Mouse (Mus musculus): Measurements from ENCODE around the gene Akt2. TPM values are rescaled to one million over a fixed set of nuclear protein-coding genes. Genes with fewer than 3 reads are reported as not detected.

Akt2 gene
- total RNA-seq (2015) (40.2 TPM in 2 replicates), total RNA-seq (2017) (53.8 and 55.7 TPM in 2 replicates)

GRCm38 (mm10) chr7:27591266-27592216 is at the start of gene Akt2:
Gene Akt2 (plus strand): TSS chr7:27591552.
- peak; percentile 82 for ATAC-seq (ENCODE audit: poor library complexity, severe bottlenecking)

DNA sequence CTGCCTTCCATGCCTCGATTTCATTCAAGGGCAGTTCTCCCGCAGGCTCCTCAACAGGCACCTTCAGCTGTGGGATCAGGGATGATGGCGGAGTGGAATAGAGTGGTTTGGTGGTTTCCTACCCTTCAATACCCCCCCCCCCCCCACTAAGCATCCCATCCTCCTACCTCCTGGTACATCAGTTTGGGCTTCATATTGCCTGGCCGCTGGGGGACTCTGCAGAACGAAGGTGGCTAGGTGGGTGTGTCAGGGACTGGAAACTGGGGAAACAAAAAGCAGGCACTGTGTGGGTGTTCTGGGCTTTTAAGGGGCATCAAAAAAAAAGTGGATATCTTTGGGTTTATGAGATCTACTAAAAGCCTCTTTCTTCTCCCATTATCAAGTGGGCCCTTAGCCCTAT is 49.4 kb upstream of the Akt2 start:
- ATAC-seq (ENCODE audit: poor library complexity, severe bottlenecking) = no peak

DNA sequence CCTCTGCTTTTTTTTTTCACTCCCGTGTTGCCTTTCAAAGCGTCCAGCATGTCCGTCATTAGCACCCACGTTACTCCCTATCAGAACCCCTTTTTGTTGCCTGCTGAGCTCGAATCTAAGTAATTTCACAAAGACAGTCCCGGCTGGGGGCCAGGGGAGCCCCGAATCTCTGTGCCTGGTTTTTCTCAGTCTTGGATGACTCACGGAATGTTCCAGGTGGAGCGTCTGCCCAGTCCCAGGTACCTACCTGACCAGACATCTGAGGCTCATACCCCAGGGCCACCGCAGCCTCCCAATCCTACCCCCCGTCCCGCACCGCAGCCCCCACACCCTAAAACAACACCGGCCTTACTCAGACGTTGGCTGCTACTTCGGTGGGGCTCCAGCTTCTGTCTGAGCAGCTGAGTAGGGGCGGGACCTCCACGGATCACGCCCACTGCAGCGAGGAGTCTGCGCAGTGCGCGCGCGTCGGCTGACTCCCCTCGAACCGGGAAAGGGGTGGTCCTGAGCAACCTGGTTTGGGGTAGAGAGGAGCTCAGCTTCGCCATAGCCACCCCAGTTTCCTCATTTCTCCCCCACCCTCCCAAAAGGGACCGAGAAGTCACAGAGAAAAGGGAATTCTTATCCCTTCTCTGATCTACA is 48.8 kb upstream of the Akt2 start:
- peak; percentile 72 for ATAC-seq (ENCODE audit: poor library complexity, severe bottlenecking)

DNA sequence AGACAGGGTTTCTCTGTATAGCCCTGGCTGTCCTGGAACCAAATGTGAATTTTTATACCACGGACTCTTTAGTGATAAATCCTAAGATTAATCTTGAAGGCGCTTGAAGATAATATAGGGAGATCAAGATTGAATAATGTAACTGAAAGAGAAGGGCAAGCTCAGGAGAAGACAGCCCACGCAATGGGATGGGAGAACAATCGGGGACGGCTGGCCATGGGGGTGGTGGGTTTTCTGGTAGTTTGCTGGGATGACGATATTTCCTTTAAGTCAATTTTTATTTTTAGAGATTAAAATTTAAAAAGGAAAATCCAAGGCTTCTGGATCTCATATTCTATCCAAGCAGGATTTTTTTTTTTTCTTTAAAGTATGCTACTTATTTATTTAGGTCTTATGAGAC is 48.3 kb upstream of the Akt2 start:
- no peak for ATAC-seq (ENCODE audit: poor library complexity, severe bottlenecking)

GRCm38 (mm10) chr7:27543851-27544250 is 47.5 kb upstream of the Akt2 start:
- ATAC-seq (ENCODE audit: poor library complexity, severe bottlenecking) = no peak

DNA sequence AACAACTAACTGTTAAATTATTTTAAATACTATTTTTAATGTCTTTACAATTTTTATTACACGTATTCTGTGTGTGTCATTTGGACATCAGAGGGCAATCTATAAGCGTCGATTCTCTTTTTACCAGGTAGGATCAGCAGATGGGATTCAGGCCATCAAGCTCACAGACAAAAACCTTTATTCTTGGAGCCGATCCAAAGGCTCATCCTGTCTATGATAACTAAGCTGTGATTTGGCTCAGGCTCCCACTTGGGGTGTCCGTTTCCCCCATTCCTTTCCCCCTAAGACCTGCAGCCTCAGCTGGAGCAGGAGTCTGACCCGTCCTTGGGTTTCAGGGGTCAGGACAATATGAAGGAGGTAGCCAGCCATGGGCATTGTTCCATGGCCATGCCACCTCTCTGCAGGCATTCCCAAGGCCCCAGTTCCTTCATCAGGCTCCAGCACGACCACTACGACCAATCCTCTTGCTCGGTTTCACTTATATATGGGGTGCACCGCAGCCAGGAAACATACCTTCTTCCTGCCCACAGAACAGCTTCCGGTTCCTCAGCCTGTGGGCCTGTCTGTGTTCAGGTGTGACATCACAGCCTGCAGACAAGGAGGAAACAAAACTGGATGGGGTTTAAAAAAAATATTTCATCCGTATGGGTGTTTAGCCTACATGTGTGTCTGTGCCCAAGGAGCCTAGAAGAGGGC is 46.5 kb upstream of the Akt2 start:
- peak; percentile 83 for ATAC-seq (ENCODE audit: poor library complexity, severe bottlenecking)

- ATAC-seq (ENCODE audit: poor library complexity, severe bottlenecking) = no peak
Observed at GRCm38 (mm10) chr7:27549597-27549996, 41.8 kb upstream of the Akt2 start.

- peak; percentile 31 for ATAC-seq (ENCODE audit: poor library complexity, severe bottlenecking)
Observed at GRCm38 (mm10) chr7:27552070-27552469, 39.3 kb upstream of the Akt2 start.

DNA sequence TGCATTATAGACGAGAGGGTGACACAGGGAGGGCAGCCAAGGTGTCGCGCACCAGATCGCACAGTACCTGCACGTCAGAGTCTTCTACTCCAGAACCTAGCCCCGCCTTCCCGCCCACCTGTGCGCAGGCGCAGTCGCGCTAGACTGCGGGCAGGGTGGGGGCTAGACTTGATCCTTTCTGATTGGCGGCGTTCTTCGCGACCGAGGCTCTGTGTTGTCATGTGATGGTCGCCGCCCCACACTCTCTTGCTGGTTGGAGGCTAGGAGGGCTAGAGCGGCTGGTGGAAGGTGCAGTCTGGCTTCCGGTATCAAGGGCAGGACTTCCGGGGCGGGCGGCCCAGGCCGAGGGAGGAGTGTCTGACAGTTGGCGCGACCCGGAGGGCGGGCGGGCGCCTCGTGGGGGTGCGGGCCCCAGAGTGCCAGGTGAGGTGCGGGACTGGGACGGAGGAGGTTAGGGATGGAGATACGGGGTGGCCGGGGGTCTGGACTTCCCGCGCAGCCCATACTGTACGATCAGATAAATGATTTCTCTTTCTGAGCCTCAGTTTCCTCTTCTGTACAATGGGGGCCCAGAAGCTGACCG is 38.3 kb upstream of the Akt2 start, which contains the start of the genes Pld3 and 2310022A10Rik:
Gene Pld3, minus strand, starts transcription at position 288 of the 583 bp plus-strand sequence.
Gene 2310022A10Rik, plus strand, starts transcription at position 303 of the 583 bp plus-strand sequence.
- peak; percentile 99 for ATAC-seq (ENCODE audit: poor library complexity, severe bottlenecking)

GRCm38 (mm10) chr7:27560291-27560887 is 31.0 kb upstream of the Akt2 start:
- ATAC-seq (ENCODE audit: poor library complexity, severe bottlenecking) = no peak

DNA sequence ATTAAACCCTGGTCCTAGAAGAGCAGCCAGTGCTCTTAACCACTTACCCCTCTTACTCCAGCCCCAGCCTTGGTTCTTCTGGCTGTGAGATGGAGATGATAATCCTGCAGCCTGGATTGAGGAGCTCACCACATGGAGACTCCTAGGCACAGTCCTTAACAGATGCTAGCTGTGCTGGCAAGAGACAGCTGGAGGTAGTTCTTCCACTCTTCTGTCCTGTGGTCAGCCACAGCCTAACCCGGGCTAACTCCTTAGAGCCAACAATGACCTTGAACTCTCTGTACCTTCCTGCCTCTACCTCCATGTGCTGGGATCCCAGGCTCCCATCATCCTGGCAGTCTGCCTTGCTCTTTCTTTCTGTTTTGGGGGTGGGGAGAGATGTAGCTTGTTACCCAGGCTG is 30.4 kb upstream of the Akt2 start:
- ATAC-seq (ENCODE audit: poor library complexity, severe bottlenecking) = no peak

DNA sequence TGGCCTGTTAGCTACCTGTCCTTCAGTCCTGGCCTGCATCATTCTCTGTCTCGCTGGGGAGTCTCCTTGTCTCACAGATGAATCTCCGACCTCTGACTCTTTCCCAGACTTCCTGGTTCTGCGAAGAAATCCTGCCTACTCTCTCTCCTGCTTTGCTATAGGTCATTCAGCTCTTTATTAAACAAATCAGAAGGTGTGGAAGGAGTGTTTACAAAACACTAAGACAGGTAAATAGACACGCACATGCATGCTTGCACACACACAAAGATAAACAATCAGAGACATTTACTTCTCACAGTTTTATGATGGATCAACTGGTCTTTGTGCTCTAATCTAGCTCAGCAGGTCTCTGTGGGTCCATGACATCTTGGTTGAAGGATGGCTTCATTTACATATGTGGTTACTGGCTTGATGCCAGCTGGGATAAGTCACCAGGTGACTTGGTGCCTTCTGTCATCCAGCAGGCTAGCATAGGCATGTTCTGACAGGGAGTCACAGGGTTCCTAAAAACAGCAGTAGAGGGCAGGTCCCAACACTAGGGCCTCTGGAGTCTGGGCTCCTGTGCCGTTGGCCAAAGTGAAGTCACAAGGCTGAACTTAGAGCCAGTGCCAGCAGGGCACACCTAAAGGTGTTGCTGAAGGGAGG is 21.6 kb upstream of the Akt2 start:
- no peak for ATAC-seq (ENCODE audit: poor library complexity, severe bottlenecking)

DNA sequence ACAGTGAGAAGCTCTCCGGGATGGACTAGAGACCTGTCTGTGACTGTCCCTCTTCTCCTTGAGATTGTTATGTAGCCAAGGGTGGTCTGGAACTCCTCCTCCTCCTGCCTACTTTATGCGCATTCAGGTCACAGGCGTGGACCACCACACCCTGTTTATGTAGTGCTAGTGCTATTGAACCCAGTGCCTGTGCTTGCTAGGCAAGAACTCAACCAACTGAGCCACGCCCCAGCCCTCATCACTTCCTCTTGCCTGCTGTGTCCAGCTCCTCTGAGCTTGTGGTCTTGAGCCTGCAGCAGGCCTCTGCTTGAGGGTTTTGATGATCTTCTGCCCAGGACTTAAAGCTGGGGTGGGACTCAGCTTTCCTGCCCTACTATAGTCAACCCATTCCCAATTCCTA is 19.2 kb upstream of the Akt2 start:
- ATAC-seq (ENCODE audit: poor library complexity, severe bottlenecking) = peak; percentile 58

DNA sequence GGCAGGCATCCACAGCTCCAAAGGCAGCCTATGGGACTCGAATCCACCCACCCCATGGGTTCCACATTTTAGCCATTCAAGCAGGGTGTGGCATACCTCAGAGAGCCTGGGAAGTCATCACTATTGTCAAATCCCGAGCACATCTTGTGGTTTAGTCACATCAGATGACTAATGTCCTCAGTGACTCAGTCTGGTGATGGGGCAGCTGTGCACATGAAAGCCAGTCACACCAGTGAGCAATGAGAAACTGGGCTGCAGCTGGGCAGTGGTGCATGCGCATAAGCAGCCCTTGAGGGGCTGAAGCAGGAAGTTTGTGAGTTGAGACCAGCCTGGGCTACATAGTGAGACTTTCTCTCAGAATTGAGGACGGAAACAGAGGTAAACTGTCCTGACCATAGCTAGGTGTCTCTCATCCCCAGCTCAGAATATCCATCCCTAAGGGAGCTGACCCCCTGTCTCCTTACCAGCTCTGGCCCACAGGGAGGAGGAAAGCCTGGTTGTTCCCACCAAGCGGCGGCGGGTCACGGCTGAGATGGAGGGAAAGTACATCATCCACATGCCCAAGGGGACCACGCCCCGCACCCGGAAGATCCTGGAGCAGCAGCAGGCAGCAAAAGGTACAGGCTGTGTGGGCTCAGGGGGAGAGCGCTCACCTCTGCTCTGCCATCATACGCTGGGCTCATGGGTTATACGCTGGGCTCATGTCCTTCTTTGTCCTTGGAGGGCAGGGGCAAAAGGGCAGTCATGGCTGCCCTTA is 17.1 kb upstream of the Akt2 start:
- ATAC-seq (ENCODE audit: poor library complexity, severe bottlenecking) = peak; percentile 61

- ATAC-seq (ENCODE audit: poor library complexity, severe bottlenecking) = peak; percentile 76
Observed at GRCm38 (mm10) chr7:27576914-27577313, 14.4 kb upstream of the Akt2 start.

DNA sequence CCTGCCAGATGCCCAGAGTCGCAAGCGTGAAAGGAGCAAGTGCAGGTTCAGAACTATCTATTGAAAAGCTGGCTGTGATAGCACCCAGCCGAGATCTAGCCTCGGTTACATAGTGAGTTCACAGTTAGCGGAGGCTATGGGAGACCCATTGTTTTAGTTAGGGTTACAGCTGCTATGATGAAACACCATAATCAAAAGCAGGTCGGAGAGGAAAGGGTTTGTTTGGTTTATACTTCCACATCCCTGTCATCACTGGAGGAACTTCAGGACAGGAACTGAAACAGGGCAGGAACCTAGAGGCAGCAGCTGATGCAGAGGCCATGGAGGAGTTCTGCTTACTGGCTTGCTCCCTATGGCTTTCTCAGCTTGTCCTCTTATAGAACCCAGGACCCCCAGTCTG is 13.8 kb upstream of the Akt2 start:
- ATAC-seq (ENCODE audit: poor library complexity, severe bottlenecking) = peak; percentile 69

DNA sequence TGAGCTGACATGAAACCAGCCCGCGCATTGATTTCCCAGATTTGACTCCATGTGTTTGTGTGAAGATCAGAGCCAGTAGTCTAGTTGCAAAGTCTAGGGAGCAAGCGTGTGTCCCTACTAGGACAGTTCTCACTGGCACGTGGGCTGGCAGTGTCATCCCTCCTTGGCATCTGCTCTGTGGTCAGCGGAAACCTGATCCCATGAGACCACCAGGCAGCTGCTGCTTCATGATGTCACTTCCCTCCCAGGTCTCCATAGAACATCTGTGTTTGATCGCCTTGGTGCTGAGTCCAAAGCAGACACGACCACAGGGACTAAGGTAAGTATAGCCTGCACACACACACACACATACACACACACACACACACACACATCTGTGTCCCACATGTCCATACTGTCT is 12.9 kb upstream of the Akt2 start:
- ATAC-seq (ENCODE audit: poor library complexity, severe bottlenecking) = no peak

- ATAC-seq (ENCODE audit: poor library complexity, severe bottlenecking) = no peak
Observed at GRCm38 (mm10) chr7:27580380-27581174, 10.8 kb upstream of the Akt2 start.
